Mouse (Mus musculus): Measurements from ENCODE around the gene Luc7l. TPM values are rescaled to one million over a fixed set of nuclear protein-coding genes. Genes with fewer than 3 reads are reported as not detected.
"Not testable (repeated sequence)": the region's sequence is repeated elsewhere in the genome, so short reads cannot be mapped to it uniquely, and the experiment has no call there.

Luc7l gene
- polyA plus RNA-seq, 1 experiment from 2014 or later: 113 TPM

DNA sequence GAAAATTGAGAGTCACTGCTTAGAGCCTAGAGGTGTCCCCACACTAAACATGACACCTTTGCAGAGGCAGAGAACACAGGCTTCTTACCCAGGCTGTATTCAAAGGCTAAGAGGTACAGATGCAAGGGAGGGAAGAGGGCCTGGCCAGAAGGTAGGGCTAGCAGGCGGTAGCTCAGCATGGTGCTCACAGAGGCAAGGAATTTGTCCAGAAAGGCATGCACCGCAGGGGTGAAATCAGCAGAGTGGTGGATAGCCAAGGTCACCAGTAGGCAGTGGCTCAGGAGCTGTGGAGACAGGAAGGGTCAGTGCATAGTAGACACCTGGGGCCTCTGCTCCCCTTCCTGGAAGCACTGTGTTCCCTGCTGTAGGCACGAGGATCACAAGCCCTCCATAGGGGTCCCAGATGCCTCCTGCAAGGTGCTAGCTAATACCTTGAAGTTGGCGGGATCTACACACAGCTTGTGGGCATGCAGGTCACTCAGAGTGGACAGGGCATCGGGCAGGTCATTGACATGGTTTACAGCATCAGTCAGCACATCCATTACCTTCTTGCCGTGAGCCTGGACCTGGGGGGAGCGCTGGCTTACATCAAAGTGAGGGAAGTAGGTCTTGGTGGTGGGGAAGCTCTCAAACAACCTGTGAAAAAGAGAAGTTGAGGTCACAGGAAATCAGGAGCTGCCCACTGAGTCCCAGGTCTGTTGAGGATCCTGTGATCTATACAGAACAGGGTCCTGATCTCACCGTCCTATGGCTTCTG is 33.7 kb downstream of the Luc7l start:
- ChIA-PET POLR2A (no interaction called here), CTCF (interaction anchor here (0.9 to 1.3 kb wide), 3 partner anchors 11 to 43 kb away, joined by 3 to 5 read pairs (median 3); no protein-coding TSS in a partner anchor)
- no peak for TF ChIP-seq CTCF (IDR thresholded peaks at IDR 0.05)
- ATAC-seq (no peak), DNase-seq (ENCODE audit: low read depth, low spot score) (no peak)
- H3K27me3 ChIP-seq: no peaks in the 10 kb centered on the region
- in situ Hi-C loops (cut with MboI; ENCODE audit: low pct_unique_long_range_greater_than_20kb): no loop called here

DNA sequence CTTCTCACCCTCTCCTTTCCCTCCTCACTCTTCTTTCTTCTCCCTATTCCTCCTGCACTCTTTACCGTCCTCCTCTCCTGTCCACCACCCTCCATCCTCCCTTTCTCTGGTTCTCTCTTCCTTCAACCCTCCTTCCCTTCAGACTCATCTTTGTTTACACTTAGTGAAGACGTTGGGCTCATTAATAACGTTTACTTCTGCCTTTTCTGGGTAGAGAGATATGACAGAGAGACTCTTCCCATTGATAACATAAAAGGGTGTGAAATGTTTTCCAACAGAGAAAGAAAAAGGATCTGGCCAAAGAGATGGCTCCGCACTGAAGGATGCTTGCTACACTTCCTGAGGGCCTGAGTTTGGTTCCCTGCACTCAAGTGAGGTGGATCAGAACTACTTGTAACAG is 36.8 kb downstream of the Luc7l start:
- ATAC-seq: no peak

DNA sequence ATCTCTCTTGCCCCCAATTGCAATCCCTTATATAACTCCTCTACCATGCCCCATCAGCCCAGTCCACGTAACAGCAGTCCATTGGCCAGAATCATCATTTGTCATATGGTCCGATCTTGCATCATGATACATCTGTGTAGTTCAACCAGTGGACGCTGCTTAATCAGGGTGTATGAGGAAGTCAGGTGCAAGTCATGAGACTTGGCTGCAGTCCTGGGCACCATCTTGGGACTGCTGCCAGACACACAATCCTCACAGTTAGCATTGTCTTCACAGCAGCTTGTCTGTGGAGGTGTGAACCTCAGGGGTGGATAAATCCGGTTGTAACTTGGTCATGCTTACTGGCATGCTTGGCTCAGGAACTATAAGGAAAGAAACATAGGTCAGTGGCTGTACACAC is 45.6 kb downstream of the Luc7l start:
- H3K27me3 ChIP-seq; DNase-seq (ENCODE audit: low read depth, low spot score); CTCF ChIA-PET; POLR2A ChIA-PET; in situ Hi-C loops (cut with MboI; ENCODE audit: low pct_unique_long_range_greater_than_20kb); ATAC-seq: not testable (repeated sequence)

More for the DNA sequence above, 36.8 kb downstream of the Luc7l start:
- DNase-seq (ENCODE audit: low read depth, low spot score): no peak
- ChIA-PET CTCF (no interaction called here), POLR2A (no interaction called here)
- in situ Hi-C loops (cut with MboI; ENCODE audit: low pct_unique_long_range_greater_than_20kb): no loop called here
- TF ChIP-seq CTCF (IDR thresholded peaks at IDR 0.05): no peak
- no peaks in the 10 kb centered on the region for H3K27me3 ChIP-seq

DNA sequence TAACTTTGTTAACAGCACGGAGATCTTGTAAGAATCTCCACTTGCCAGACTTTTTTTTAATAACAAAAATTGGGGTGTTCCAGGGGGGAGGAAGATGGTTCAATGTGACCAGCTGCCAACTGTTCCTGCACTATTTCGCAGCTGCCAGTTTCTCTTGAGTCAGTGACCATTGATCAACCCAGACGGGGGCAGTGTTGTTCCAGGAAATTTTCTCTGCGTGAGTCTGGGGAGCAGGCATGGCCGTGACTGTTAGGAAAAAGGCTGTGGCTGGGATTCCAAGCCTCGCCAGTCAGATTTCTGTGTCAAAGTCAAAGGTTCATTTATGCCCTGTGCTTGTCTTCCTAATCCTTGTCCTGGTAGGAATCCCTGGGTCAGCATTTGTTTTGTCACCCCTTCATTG is 61.6 kb downstream of the Luc7l start:
- DNase-seq (ENCODE audit: low read depth, low spot score): peak; percentile 42

DNA sequence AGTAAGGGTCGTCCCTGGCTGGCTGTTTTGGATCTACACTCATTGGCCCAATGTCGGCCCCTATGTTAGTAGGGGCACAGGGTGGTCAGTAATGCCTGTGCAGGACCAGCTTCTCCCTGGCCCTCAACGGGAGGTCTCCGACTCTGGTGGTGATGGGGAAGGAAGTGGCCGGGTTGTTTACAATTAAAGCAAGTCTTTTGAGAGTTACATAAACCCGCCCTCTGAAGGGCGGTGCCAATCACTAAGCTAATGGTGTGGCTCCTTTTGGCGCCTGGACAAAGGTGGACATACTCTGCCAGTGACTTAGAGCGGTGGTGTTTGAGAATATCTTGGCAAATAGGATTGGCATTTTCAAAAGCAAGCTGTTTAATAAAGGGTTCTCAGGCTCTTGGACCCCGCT is 62.8 kb downstream of the Luc7l start:
- no peak for TF ChIP-seq CTCF (IDR thresholded peaks at IDR 0.05)
- DNase-seq (ENCODE audit: low read depth, low spot score) (no peak), ATAC-seq (no peak)
- in situ Hi-C loops (cut with MboI; ENCODE audit: low pct_unique_long_range_greater_than_20kb): loop anchor here (10.0 kb wide), 1 partner anchor 319 kb away; no protein-coding TSS in a partner anchor
- POLR2A ChIA-PET: interaction anchor here (0.6 to 1.1 kb wide), 3 partner anchors 39 to 189 kb away, joined by 3 to 4 read pairs (median 3); no protein-coding TSS in a partner anchor
- CTCF ChIA-PET: interaction anchor here (1.1 to 2.0 kb wide), 3 partner anchors 53 to 107 kb away, joined by 3 to 10 read pairs (median 4); no protein-coding TSS in a partner anchor
- no peaks in the 10 kb centered on the region for H3K27me3 ChIP-seq

More for the DNA sequence above, 61.6 kb downstream of the Luc7l start:
- no peaks in the 10 kb centered on the region for H3K27me3 ChIP-seq
- in situ Hi-C loops (cut with MboI; ENCODE audit: low pct_unique_long_range_greater_than_20kb): loop anchor here (5.0 to 10.0 kb wide), 3 partner anchors 53 to 321 kb away; no protein-coding TSS in a partner anchor
- POLR2A ChIA-PET: interaction anchor here (1.8 kb wide), 1 partner anchor 55 kb away, joined by 7 read pairs; no protein-coding TSS in a partner anchor
- no peak for ATAC-seq
- peak; percentile 83 for TF ChIP-seq CTCF (IDR thresholded peaks at IDR 0.05)
- CTCF ChIA-PET: interaction anchor here (1.1 to 1.3 kb wide), 3 partner anchors 28 to 138 kb away, joined by 3 to 7 read pairs (median 5); no protein-coding TSS in a partner anchor

DNA sequence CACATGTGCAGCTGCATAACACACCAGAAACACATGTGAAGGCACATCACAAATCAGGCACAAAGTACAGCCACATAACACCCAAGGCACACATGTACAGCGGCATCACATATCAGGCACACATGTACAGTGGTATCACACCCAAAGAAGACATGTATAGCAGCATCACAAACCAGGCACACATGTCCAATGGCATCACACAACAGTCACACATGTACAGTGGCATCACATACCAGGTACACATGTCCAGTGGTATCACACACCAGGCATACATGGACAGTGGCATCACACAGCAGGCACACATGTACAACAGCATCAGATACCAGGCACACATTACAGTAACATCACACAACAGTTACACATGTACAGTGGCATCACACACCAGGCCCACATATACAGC is 65.7 kb downstream of the Luc7l start:
- TF ChIP-seq CTCF (IDR thresholded peaks at IDR 0.05): no peak
- POLR2A ChIA-PET: no interaction called here
- no peak for ATAC-seq
- CTCF ChIA-PET: no interaction called here
- DNase-seq (ENCODE audit: low read depth, low spot score): no peak
- no peaks in the 10 kb centered on the region for H3K27me3 ChIP-seq
- in situ Hi-C loops (cut with MboI; ENCODE audit: low pct_unique_long_range_greater_than_20kb): loop anchor here (10.0 kb wide), 1 partner anchor 316 kb away; no protein-coding TSS in a partner anchor

Other genes starting within 250 kb of the Luc7l start
- 35.9 TPM for gene Rab11fip3, start 183.3 kb upstream of the Luc7l start, polyA plus RNA-seq (2021)
- gene Decr2, start 162.6 kb upstream of the Luc7l start, polyA plus RNA-seq (2021): 42.4 TPM
- 0.31 TPM for gene Nme4, start 157.3 kb upstream of the Luc7l start, polyA plus RNA-seq (2021)
- 22.7 TPM for gene Tmem8, start 139.6 kb upstream of the Luc7l start, polyA plus RNA-seq (2021)
- gene Mrpl28, start 129.4 kb upstream of the Luc7l start, polyA plus RNA-seq (2021): 118 TPM
- gene Axin1, start 114.2 kb upstream of the Luc7l start, polyA plus RNA-seq (2021): 71.8 TPM
- gene Pdia2, start 53.8 kb upstream of the Luc7l start, polyA plus RNA-seq (2021): 0.22 TPM
- 0.76 TPM for gene Rgs11, start 49.9 kb upstream of the Luc7l start, polyA plus RNA-seq (2021)
- 17.0 TPM for gene Arhgdig, start 45.1 kb upstream of the Luc7l start, polyA plus RNA-seq (2021)
- gene Fam234a, start 8.7 kb upstream of the Luc7l start, polyA plus RNA-seq (2021): 147 TPM
- 79.6 TPM for gene Neurl1b, start 161.9 kb downstream of the Luc7l start, polyA plus RNA-seq (2021)

Data from Patski (cell line).